Mouse (Mus musculus): Measurements from ENCODE around the gene Tssk6. TPM values are rescaled to one million over a fixed set of nuclear protein-coding genes. Genes with fewer than 3 reads are reported as not detected.
A peak's percentile ranks its signal among the peaks of the same experiment; 100 is the strongest.

Tssk6 gene
- total RNA-seq, 2 experiments from 2014 or later = not detected

DNA sequence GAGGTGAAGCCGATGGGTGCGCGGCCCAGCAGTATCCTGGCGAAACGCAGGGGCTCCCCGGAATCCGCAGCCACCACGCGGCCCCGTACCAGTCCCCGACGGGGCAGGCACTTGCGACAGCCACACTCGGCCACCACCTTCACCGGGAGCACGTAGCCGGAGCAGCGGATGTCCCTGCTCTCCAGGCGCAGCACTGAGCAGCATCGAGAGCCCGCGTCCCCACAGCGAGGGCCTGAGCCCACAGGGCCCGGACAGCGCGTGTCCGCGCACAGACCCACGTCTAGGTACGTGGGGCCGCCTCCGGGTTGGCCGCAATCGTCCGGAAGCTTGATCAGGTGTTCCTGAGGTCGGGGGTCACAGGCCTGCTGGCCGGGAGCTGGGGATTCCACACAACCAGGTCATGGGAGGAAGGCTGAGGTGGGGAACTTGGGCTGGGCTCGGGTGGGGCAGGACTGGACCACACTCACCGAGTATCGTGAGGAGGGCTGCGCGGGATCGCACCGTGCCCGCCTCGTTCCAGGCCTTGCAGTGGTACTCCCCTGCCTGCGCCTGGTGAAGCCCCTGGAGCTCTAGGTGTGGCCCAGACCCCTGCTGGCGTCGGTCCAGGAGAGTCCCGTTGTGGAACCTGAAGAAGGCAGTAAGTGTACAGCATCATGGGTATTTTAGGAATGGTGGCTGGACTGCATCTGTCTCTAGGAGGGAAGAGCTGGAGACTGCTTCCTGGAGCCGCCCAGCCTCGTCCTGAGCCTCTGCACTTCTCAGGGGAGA, 19.0 kb upstream of the Tssk6 start:
- intact Hi-C loops (cut with DNase I) = no loop called here
- no peak for DNase-seq

- intact Hi-C loops (cut with DNase I) = no loop called here
- no peak for DNase-seq
Measured at GRCm38 (mm10) chr8:69884141-69884540, 17.8 kb upstream of the Tssk6 start.

DNA sequence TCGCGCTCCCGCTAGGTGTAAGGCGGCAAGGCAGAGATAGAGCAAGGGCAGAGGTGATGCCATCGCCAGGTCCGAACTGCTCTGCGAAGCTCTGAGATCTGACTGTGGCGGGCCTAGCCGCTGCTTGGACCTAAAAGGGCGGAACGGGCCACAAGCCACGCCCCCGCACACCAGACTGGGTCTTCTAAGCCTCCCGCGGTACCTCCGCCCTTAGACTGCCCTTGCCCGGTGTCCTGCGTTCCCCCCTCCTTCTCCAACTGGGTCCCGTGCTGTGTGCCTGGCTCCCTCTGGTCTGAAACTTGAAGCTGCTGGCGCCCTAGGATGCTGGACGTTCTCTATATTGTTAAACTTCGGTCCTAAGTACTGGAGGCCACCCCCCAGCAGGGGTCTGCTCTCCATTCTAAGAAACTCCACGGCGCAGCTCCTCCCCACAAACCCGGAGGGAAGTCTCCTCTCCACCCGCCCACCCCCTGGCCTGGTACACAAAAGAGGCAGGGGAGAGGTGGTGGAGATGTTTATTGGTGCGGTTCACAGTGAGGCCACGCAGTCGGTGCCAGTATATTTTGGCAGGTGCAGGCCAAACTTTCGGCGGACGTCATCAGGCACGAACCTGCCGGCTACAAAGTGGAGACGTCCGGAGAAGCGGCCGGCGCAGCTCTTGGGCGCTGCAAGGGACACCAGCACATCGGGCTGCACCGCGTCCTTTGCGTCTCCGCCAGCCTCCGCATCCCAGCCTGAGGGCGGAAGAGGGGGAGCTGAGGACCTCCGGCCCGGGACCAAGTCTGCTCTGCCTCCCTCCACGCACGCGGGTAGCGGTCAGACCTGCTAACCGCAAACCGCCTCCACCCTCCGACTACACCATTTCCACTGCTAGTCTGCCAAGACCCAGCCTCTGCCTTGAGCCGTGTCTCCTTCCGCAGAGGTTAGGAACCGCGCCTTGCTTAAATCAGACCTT, 14.4 kb upstream of the Tssk6 start, which contains the start of gene Cilp2:
Gene Cilp2 (minus strand): TSS at position 399 of the 955 bp plus-strand sequence.
- intact Hi-C loops (cut with DNase I) = loop anchor here (5.0 kb wide), 1 partner anchor 260 kb away; the partner anchor contains the start of gene Zfp868
- DNase-seq = peak; percentile 46

GRCm38 (mm10) chr8:69888244-69888866, 13.6 kb upstream of the Tssk6 start:
- intact Hi-C loops (cut with DNase I) = loop anchor here (5.0 kb wide), 1 partner anchor 261 kb away; the partner anchor contains the start of gene Zfp868
- DNase-seq = peak; percentile 32 to 33

DNA sequence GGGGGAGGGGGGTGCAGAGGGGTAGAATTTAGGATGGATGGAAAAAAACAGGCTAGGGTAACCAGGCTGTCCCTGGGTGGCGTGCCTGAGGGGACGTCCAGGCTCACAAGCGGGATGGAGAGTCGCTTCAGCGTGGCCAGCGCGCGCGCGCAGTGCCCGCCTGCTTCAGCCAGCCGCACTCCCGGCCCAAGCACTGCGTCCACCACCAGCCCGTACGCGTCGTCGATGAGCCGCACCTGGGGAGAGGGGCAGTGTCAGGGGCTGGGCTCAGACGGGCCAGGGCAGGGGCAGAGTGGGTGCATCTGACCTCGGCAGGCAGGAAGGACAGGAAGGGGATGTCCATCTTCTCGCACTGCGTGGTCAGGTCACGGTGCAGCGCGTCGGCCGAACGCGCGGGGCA, 13.1 kb upstream of the Tssk6 start:
- no peak for DNase-seq

GRCm38 (mm10) chr8:69890813-69891241, 11.2 kb upstream of the Tssk6 start:
- intact Hi-C loops (cut with DNase I) = loop anchor here (1.0 kb wide), 1 partner anchor 17 kb away; no protein-coding TSS in a partner anchor
- peak in 1 of 2 experiments; percentile 43 for DNase-seq

More for the DNA sequence above, 13.1 kb upstream of the Tssk6 start:
- intact Hi-C loops (cut with DNase I) = loop anchor here (5.0 kb wide), 1 partner anchor 262 kb away; the partner anchor contains the start of gene Zfp868

DNA sequence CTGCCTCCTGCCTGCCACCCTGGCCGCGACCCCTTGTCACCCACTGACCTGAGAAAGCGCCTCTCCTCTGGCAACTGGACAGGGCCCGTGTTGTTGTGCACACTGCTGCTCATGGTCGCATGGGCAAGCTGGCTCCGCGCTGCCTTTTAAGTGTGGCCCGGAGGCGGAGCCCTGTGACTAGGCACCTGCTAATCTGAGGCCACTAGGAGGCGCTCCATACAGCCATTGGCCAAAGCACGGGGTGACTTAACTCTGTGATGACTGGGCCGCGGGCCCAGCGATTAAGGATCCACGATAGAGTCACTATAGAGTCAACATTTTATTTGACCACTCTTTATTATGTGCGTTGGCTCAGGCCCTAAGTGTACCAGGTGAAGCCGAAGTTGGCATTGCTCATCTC, 8.1 kb upstream of the Tssk6 start:
- intact Hi-C loops (cut with DNase I) = no loop called here
- peak in 1 of 2 experiments; percentile 30 for DNase-seq

DNA sequence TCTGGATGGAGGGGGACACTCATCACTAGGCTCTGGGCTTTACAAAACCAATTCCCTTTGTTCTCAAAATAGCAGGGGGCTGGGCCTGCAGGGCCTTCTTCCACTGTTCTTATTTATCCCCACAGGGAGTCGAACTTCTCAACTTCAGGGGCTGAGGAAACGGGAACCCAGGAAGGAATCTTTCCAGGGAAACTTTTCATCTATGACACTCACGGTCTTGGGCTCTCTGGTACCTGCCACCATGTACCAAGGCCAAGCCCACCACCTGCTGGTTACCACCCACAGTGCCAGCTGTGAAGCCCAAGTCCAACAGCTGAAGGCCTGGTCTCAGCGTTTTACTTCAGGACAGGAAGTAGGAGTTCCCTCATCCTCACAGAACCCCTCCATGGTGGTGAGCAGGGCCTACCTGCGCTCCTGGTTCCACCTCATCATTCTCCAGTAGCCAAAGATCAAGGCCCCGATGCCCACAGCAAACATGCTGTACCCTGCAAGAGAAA, 7.1 kb upstream of the Tssk6 start:
- DNase-seq = no peak
- intact Hi-C loops (cut with DNase I) = no loop called here

DNA sequence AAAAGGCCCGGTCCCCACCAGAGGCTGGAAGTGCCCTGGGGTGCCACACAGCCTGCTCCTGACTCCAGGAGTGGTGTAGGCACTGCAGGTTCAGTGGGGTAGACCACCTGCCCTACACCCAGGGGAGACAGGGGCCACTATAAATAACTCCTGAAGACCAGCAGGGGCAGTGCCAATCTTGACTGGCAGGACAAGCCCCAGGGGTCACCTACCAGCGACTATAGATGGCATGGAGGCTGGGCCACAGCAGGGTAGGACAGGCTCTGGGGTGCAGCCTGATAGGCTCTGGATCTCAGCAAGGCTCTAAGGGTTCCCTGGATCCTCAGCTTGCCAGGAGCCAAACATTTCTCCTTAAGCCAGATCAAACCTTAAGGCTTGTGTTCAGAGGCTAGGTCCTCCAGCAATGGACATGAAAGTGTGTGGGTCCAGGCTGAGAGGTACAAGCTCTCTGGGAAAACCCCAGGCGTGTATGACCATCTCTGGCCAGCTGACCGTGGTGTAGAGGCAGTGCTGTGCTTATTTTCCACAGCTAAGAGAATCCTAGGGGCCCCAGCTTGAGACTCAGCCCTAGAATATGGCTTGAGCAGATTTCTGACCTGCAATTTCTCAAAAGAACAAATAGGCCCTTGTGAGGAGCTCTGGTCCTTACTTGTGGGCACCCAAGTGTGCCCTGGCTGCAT, 6.1 kb upstream of the Tssk6 start:
- DNase-seq = no peak

DNA sequence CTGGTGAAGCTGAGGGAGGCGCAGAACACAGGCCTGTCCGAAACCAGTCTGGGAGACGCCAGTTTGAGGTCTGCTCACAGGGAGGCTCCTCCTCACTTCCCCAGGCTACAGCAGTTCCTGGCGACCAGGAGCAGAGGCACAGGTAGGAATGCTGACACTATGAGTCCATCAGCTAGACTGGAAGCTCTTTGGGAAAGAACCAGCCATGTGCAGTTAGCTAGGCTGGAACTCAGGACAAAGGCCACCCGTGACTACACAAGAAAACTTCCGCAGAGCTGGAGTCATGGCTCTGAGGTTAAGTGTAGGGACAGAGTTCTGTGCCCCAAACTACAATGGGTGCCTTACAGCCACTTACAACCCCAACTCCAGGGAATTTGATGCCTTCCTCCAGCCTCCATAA, 4.1 kb upstream of the Tssk6 start:
- DNase-seq = no peak
- intact Hi-C loops (cut with DNase I) = no loop called here

More for the DNA sequence above, 6.1 kb upstream of the Tssk6 start:
- intact Hi-C loops (cut with DNase I) = no loop called here

DNA sequence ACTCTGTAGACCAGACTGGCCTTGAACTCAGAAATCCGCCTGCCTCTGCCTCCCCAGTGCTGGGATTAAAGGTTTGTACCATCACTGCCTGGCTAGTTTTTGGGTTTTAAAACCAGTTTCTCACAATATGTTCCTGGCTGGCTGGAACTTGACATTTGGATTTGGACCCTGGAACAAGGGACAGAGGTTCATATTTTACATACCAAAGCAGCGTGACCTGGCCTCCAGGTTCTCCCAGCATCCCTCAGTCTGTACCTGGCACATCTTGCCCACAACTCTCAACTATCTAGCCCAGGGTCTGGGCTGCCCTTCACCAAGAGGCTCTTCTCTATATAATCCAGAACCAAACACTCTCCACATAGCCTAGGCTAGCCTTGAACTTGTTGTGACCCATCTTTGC, 2.1 kb upstream of the Tssk6 start:
- intact Hi-C loops (cut with DNase I) = no loop called here
- DNase-seq = no peak

DNA sequence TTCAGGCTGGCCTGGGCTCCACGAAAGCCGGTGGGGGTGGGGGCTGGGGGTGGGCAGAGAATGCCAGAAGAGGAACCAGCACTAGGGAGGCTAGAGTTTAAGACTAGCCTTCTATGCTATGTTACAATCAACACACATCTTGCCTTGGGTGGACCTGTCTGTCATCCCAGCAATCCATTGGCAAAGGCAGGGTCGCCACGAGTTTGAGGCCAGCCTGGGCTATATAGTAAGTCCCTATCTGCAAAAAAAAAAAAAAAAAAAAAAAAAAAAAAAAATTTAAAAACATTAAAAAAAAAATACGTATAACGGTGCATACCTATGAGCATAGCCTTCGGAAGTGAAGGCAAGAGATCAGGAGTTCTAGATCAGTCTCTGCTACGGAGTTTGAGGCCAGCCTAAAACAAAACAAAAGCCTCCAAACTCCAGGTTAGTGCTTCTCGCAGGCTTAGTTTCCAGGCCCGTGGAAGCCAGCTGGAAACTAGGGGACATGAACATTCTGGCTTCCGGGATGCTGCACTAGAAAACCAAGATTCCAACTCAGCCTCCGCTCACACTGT, 1.0 kb upstream of the Tssk6 start:
- intact Hi-C loops (cut with DNase I) = no loop called here

DNA sequence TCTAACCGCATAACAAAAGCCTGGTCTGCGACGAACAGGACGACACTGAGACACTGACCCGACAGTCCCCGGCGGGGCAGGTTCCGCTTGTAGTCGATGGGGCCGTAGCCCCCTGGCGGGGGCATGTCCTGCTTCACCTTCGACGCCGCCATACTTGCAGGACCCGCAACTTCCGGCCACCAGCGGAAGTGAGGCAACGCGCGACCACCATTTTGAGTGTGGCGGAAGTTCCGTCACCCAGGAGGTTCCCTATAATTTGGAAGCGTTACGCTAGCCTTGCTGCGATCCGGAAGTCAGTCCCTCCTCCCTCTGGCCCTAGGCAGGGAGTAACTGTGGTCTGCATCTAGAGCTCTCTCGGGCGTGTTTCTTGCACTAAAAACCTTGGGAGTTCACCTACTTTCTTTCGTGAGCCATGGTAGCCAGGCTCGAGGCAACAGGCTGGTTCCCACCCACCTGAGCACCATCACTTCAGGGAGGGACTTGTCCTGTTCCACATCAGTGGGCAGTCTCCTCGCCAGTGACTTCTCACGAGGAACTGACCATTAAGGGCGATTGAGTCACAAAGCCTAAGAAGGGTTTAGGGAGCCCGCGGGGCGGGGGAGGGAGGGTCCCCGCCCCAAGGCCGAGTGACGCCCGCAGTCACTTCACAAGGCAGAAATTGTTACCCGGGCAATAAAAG, 361 bp upstream of the Tssk6 start:
- intact Hi-C loops (cut with DNase I) = no loop called here
- DNase-seq = peak; percentile 99

More for the DNA sequence above, 1.0 kb upstream of the Tssk6 start:
- DNase-seq = no peak

DNA sequence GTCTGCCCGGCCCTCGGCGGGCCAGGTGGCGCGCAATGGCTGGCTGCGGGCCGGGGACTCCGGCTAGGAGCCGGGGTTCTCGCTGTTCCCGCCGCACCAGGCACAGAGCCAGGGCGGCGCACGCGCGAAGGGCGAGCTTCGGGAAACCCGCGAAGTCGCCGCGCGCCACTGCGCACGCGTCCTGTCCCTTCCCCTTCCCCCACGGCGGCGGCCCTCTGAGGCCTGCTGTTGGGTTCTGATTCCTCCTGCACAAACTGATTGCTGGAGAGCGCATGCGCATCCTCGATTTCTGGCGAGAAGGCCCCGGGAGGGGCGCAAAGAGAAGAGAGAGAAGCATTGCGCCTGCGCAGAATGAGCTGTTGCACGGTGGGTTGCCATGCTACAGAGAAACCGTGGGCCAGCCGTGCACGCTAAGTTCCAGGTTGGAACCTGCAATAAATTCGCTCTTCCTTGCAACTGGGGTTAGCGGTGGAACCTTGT, 1.1 kb downstream of the Tssk6 start:
- DNase-seq = peak; percentile 97 to 98
- intact Hi-C loops (cut with DNase I) = no loop called here

GRCm38 (mm10) chr8:69904096-69904495, 2.1 kb downstream of the Tssk6 start:
- intact Hi-C loops (cut with DNase I) = no loop called here
- no peak for DNase-seq

DNA sequence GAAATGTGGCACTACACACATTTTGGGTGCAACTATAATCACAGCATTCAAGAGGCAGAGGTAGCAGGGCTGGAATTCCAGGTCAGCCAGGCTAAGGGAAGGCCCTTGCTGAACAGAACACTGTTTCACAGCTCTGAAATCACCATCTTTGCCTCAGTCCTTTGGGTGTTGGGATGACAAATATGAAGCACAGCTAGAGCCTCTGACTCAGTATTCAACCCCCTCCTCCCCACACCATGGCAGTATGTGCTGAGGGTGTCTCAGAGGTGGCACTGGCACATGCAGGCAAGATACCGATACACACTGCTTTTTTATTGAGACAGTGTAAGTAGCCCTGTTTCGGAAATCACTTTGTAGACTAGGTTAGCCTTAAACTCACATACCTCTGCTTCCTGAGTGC, 4.3 kb downstream of the Tssk6 start:
- intact Hi-C loops (cut with DNase I) = no loop called here
- DNase-seq = no peak

DNA sequence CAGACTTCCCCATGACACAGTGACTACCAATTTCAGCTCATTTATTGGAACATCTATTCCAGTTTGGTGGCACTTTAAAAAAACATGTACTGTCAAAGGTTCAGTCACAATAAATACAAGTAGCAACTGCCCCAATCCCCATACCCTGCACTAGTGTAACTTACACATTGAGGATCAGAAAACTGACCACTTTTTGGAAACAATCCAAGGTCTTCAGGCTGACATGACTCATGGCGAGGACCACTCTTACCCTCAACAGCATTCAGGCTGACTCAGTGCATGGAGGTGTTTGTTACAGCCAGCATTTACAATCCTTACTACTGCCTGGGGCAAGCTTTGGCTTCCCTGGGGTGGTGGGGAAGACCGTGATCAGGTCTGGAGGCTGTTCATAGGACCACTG, 5.1 kb downstream of the Tssk6 start:
- DNase-seq = no peak
- intact Hi-C loops (cut with DNase I) = no loop called here

DNA sequence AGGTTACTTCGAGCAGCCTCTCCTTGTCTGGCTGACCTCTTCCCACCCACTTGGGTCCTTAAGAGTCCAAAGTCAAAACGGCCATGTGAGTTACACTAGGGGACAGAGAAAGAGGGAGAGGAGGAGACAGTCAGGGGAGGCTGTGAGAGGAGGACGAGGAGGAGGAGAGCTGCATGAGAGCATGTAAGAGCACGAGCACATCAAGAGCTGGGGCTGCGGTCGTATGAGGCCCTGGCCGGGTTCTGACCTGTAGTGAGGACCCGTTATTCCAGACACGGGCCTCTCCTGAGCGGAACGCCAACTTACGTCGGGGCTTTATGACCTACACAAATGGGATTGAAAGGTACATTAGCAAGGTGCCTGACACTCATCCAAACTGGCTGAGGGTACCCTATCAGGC, 9.9 kb downstream of the Tssk6 start:
- intact Hi-C loops (cut with DNase I) = no loop called here
- no peak for DNase-seq

Data from heart, postnatal 36 days (tissue).